Mouse (Mus musculus) adrenal gland (tissue): ENCODE measurements around the gene Abtb2.

ENCODE experiments used
- intact Hi-C: fragments of 180-260 bp; cut with DNase I; formaldehyde crosslinking; loops from one replicate; pipeline ENCODE4 v1.15.1; 2025

The Abtb2 gene

GRCm38 (mm10) chr2:103652121-103652520, 86.0 kb downstream of the Abtb2 start:
- intact Hi-C loops: no loop called here

GRCm38 (mm10) chr2:103655037-103655436, 88.9 kb downstream of the Abtb2 start:
- intact Hi-C loops: no loop called here

GRCm38 (mm10) chr2:103656028-103656427, 89.9 kb downstream of the Abtb2 start:
- intact Hi-C loops: no loop called here

- intact Hi-C loops: no loop called here
Observed at GRCm38 (mm10) chr2:103659167-103659566, 93.1 kb downstream of the Abtb2 start.

DNA sequence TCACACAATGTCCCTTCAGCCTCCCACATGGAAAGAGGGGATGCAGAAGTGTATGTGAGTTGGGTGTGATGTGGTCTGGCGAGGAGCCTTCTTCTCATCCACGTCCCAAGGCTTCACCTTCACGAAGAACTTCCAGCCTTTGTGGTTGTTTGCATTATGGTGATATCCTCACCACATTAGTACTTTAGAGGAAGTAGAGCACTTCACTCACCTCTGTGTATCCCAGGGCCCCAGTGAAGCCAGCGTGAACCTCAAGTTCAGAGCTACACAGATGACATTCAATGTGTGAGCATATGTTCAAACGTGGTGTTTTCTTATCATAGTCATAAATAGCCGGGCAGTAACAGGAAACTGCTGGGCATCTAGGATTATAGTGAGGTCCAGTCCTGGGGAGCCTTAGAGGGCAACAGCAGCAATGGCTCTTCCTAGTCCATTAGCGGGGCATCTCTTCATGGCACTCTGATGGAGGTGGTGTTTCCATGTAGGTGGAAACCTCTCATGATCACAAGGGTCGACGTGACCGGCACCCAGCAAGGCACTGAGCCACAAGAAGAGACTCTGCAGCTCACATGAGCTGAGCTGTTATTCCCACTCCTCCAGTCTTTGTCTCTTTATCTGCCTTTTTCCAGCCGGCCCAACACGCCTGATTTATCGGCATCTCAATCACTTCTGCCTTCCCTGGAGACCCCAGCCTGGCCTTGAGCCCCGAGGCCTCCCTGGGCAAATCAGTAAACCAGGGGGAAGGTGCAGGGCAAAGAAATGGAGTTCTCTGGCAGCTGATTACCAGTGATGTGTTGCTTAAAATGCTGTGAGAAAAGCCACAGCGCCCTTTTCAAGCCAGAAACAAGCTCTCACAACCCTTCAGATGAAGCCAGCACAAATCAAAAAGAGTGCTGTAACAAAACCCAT, 93.8 kb downstream of the Abtb2 start:
- intact Hi-C loops: no loop called here

- intact Hi-C loops: no loop called here
Observed at GRCm38 (mm10) chr2:103661696-103662095, 95.6 kb downstream of the Abtb2 start.

GRCm38 (mm10) chr2:103662121-103662520, 96.0 kb downstream of the Abtb2 start:
- intact Hi-C loops: no loop called here

DNA sequence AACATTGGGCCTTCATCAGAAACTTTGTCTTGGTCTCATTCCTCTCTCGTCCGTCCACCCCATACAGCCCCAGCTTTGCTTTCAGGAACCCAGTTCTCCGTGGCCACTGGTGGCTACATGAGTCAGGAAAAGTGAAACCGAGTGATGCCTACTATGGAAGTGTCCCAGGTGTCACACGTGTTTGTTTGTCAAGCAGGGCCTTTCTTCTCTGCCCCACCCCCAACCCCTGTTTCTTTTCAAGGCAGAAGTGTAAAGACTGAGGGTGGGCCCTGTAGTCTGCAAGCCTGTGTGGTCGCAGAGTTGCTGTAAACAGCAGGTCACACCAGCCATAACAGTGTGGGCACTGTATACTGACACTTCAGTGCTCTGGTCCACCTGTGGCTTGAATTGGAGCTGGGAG, 98.2 kb downstream of the Abtb2 start:
- intact Hi-C loops: no loop called here

DNA sequence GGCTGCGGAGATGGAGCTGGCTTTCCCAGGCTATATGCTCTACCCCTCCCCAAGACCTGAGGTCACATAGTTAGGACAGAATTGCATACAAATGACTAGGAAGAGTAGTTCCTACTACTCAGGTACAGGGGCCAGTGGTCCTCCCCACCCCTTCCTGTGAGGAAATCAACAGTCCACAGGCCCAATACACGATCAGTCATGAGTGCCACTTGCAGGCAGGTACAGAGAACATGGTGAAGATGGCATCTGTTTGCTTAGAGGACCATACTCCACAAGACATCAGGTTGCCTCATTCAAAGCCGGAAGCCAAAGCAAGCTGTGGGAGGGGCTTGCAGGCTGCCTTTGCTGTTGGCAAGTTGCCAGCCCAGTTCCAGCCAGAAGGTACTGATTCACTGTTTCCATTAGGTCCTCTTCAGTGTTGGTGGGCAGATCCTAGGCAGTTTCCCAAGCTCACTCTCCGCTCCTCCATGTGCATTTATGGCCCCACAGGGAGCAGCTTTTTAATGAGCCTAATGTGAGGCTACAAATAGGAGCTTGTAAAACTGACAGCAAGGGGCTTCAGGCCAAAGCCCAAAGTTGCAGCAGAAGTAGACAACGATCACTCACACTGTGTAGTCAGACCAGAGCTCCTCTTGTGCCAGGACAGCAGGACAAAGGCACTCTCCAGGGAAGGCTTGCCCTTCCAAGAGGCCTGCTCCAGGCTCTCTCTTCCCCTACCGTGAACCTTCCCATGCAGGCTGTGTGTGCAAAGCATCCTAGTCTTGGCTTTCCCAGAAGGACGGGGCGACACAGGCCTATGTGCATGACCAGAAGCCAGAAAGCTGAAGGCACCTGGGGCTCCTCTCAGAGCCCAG, 102.1 kb downstream of the Abtb2 start:
- intact Hi-C loops: no loop called here

GRCm38 (mm10) chr2:103668939-103669338, 102.8 kb downstream of the Abtb2 start:
- intact Hi-C loops: no loop called here

GRCm38 (mm10) chr2:103669561-103669960, 103.5 kb downstream of the Abtb2 start:
- intact Hi-C loops: no loop called here

DNA sequence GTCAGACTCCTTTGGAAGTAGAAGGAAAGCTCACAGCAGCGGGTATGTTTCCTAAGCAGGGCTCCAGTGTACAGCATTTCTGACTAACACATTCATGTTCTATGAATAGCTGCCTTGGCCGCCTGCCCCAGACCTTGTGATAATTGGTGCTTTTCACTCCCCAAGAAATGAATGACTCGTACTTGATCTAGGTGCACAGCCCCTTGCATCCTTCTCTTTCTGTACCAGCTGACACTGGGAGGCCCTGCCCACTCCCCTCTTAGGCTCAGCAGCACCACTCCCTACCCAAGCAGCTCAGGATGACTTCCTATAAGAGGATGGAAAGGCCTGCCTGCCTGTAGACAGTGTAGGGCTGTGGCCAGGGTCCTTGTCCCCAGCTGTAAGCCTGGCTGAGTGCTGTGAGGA, 104.2 kb downstream of the Abtb2 start:
- intact Hi-C loops: no loop called here

GRCm38 (mm10) chr2:103672573-103673119, 106.5 kb downstream of the Abtb2 start:
- intact Hi-C loops: no loop called here

DNA sequence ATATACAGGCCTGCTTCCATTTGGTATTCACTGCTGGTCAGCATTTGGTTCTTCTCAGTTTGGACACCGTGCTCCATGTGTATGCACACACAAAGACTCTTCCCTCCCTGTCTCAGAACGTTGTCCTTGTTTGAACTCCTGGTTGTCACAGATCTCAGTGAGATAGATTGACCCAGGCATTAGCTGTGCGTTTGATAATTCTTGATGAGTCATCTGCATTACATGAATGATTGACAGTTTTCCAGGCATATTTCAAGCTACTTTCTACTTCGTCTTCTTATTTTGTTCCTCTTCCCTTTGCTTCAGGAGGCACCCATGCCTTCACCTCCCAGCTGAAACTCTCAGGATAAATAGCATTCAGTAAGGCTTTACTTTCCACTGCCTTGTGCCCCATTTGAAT, 107.5 kb downstream of the Abtb2 start:
- intact Hi-C loops: no loop called here

GRCm38 (mm10) chr2:103675391-103675790, 109.3 kb downstream of the Abtb2 start:
- intact Hi-C loops: no loop called here

DNA sequence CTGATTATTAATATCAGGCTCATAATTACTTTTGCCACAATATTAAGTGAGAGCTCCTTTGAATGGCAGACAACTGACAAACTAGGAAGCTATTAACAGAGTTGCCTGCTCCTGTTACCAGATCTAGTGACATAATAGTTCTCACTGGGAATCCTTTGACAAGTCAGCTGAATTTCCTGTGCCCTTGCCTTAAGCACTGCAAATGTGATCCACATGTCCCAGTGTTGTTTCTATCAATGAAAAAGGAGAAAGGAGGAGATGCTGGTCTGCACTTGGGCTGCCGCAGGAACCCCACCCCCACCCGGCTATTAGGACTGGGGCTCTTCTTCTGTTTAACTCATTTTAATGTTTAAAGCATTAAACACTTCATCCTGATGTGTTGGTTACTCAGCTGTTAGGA, 110.7 kb downstream of the Abtb2 start:
- intact Hi-C loops: no loop called here

- intact Hi-C loops: no loop called here
Observed at GRCm38 (mm10) chr2:103677614-103678369, 111.7 kb downstream of the Abtb2 start.

DNA sequence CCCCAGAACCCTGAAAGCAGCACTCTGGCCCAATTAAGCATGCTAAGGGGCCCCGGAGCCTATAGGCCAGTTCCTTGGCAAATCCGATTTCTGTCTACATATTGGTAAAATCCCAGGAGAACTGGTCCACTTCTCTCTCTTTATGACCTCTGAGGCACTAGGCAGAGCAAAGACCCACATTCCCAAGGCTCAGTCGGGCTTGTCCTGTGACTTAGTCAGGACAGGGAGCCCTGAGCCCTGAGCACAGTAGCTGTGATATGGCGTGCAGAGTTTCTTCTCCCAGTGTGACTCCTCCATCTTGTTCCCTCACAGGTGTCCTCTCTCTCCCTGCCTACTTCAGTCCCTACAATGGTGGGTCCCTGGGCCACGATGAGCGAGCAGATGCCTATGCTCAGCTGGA, 112.3 kb downstream of the Abtb2 start:
- intact Hi-C loops: no loop called here

GRCm38 (mm10) chr2:103680364-103681110, 114.4 kb downstream of the Abtb2 start:
- intact Hi-C loops: no loop called here

- intact Hi-C loops: no loop called here
Observed at GRCm38 (mm10) chr2:103681149-103681548, 115.0 kb downstream of the Abtb2 start.
